Mouse (Mus musculus) olfactory bulb, adult 2 months (tissue): ENCODE results near the gene Vps72. TPM values are rescaled to one million over a fixed set of nuclear protein-coding genes. Genes with fewer than 3 reads are reported as not detected.
A peak's percentile ranks its signal among the peaks of the same experiment; 100 is the strongest.

Experiments
- H3K27ac ChIP-seq: fragments of 200-500 bp; 2 replicates; pipeline ENCODE4 v1.5.1; 2012; ENCODE audit warnings: low read depth, low read length; ENCODE audit not compliant: insufficient read depth
- H3K4me1 ChIP-seq: fragments of 200-500 bp; 2 replicates; pipeline ENCODE4 v1.6.1; 2012; ENCODE audit warnings: low read length; ENCODE audit not compliant: control insufficient read depth, insufficient read depth
- H3K4me3 ChIP-seq: fragments of 200-500 bp; 2 replicates; pipeline ENCODE4 v1.5.1; 2012; ENCODE audit warnings: mild to moderate bottlenecking, low read depth, low read length, moderate library complexity; ENCODE audit not compliant: insufficient read depth
- CTCF ChIP-seq: fragments of 200-500 bp; IDR thresholded peaks from 2 replicates; pipeline ENCODE4 v1.5.1; 2012; ENCODE audit warnings: low read depth, mild to moderate bottlenecking, low read length, moderate library complexity; ENCODE audit not compliant: insufficient read depth
- POLR2A ChIP-seq: fragments of 200-500 bp; IDR thresholded peaks from 2 replicates; pipeline ENCODE4 v1.6.1; 2012; ENCODE audit warnings: mild to moderate bottlenecking, low read depth, low read length, moderate library complexity; ENCODE audit not compliant: insufficient read depth
- WGBS: fragments of 180-500 bp; shearing (Covaris S2); methylation state at CpG from one replicate; pipeline ENCODE4 v1.1.7; 2018; 5-methylcytosine and 5-hydroxymethylcytosine counted together
- polyA plus RNA-seq: library from polyadenylated mRNA; stranded (reverse); fragments of >200 nt; gene quantifications from 2 replicates; pipeline ENCODE4 v1.2.4, GENCODE M21; 2012; ENCODE audit warnings: low replicate concordance; ENCODE audit not compliant: missing spikeins, insufficient read depth, insufficient read length

Vps72 gene
- polyA plus RNA-seq, 1 experiment: not detected

DNA sequence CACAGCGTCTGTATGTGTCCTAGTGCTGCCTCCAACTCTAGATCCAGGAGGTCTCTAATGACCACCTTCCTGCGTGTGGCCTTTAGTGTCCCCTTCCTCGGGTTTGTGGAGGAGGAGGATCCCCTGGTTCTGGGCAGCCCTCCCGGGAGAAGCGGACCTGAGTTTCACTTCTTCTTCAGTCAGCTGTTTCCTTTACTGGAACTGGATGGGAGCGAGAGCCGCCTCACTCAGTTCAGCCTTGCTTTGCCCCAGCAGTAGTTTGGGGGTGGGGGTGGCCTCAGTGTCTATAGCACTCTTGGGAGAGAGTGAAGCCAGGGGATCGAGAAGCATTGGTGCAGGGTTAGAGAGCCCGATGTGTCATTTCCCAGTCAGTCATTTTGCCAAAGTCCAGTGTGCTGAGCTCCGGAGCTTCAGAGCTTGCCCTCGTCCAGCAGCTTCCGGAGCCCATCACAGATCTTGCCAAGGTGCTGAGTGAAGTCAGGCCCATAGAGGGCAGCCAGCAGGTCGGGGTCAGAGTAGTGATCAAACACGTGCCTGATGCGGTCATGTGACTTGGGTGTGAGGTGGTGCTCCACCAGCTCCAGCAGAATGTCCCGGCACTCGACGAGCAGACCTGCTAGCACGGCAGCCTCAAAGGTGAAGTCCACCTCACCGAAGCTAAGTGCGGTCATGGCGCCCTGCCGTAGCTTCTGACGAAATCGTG is 28.9 kb downstream of the Vps72 start:
- Histone ChIP-seq H3K4me3 (no peak overlapping the region), H3K4me1 (no peaks in the 10 kb centered on the region), H3K27ac (no peak overlapping the region)
- TF ChIP-seq POLR2A (no peak), CTCF (no peak)
- 80% methylated on average over 25 of the region's 25 CpGs for WGBS

- no peak overlapping the region for H3K4me3 ChIP-seq
- H3K27ac ChIP-seq: no peak overlapping the region
- WGBS: 68% methylated on average over 18 of the region's 18 CpGs
- H3K4me1 ChIP-seq: no peaks in the 10 kb centered on the region
- TF ChIP-seq CTCF: no peak
- no peak for TF ChIP-seq POLR2A
Measured at GRCm38 (mm10) chr3:95140289-95140595, 29.4 kb downstream of the Vps72 start.

GRCm38 (mm10) chr3:95140795-95141194 is 30.0 kb downstream of the Vps72 start:
- 91% methylated on average over 6 of the region's 6 CpGs for WGBS
- TF ChIP-seq POLR2A: no peak
- TF ChIP-seq CTCF: no peak
- H3K4me1 ChIP-seq: no peaks in the 10 kb centered on the region
- no peak overlapping the region for H3K4me3 ChIP-seq
- H3K27ac ChIP-seq: no peak overlapping the region

DNA sequence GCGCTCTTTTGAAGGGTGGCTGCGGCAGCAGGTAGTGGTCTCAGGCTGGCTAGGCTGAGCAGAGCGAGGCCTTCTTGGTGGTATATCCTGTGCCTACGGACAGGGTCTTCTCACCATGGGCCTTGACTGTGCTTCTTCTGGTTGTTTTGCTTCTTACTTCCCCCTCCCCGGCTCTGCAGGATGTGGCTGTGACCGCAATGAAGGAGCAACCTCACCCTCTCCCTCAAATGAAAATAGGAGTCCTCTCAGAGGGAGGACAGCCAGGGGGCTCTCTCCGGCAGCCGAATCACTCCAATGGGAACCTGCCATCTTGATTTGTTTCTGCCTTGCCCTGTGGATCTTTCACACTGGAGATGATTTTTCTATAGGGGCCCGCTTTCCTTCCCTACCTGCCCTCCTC is 30.7 kb downstream of the Vps72 start:
- 92% methylated on average over 9 of the region's 9 CpGs for WGBS
- no peak overlapping the region for H3K4me3 ChIP-seq
- TF ChIP-seq CTCF: no peak
- no peak for TF ChIP-seq POLR2A

DNA sequence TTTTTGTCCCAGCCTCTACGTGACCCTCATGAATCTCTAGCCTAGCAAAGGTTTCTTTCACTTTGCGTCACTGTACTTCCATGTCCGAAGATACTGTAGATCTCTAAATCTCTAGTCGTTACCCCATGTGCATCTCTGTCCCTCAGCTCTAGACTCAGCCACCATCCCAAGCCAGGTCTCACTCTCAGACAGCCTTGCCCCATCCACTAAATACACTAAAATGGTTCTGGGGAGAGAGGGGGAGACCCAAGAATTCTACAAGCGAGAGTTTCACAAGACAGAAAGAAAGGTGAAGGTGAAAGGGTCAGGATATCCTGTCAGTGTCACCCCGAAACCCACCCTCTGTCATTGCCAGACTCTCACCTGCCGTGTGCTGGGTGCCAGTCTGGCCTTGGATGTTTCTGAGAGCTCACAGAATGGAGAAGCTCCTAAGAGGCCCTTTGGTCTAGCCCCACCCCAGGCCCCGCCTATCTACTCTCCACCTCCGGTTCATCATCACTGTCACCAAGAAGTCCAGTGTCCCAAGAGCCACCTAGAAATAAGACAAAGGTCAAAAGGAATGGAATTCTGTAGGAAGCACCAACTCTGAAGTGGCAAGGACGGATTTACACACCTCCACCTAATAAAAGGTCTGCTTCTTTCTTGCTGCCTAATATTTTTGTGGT is 31.3 kb downstream of the Vps72 start, which contains the start of gene Tnfaip8l2:
Tnfaip8l2 (minus strand) TSS at position 409 of the 665 bp plus-strand sequence.
- Histone ChIP-seq H3K4me3 (no peak within 1 kb of the TSS), H3K4me1 (no peaks in the 10 kb centered on the region), H3K27ac (no peak within 1 kb of the TSS)
- WGBS: 86% methylated on average over 10 of the region's 10 CpGs
- TF ChIP-seq CTCF (no peak), POLR2A (no peak)

More for the DNA sequence above, 30.7 kb downstream of the Vps72 start:
- Histone ChIP-seq H3K4me1 (no peaks in the 10 kb centered on the region), H3K27ac (no peak overlapping the region)

DNA sequence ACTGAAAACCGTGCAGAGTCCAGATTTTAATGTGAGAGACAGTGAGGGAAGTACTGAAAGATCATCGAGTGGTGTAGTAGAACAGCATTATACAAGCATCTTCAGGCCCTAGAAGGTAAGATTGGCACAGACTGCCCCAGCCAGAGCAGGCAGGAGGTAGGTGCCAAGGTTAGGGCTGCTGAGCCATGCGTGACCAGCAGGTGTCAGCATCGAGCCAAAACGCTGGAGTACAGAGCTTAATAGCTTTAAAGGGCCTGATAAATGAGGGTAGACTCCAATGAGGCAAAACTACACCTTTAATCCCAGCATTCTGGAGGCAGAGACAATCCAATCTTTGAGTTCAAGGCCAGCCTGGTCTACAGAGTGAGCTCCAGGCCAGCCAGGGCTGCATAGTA is 31.8 kb downstream of the Vps72 start:
- H3K4me1 ChIP-seq: no peaks in the 10 kb centered on the region
- 8% methylated on average over 5 of the region's 5 CpGs for whole genome bisulfite sequencing
- H3K27ac ChIP-seq: no peak overlapping the region
- H3K4me3 ChIP-seq: no peak overlapping the region
- TF ChIP-seq CTCF: peak; percentile 83
- TF ChIP-seq POLR2A: no peak

DNA sequence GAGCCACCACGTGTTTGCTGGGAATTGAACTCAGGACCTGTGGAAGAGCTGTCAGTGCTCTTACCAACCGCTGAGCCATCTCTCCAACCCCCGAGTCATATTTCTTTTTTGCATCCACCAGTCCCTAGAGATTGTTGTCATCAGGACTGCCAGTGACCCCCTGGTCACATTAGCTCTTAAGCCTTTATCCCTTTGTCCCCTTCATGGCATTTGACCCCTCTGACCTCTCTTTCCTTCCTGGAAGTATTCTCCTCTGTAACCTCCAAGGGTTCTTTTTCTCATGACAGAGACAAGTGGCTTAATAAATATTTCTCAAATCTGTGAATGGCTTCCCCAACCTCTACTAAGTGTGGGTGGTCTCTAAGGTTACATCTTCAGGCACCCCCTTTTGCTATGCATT is 37.1 kb downstream of the Vps72 start:
- TF ChIP-seq POLR2A (no peak), CTCF (no peak)
- WGBS: 77% methylated on average over 3 of the region's 3 CpGs

GRCm38 (mm10) chr3:95153874-95154273 is 43.1 kb downstream of the Vps72 start:
- TF ChIP-seq CTCF (no peak), POLR2A (no peak)
- H3K4me1 ChIP-seq: no peaks in the 10 kb centered on the region
- no peak overlapping the region for H3K27ac ChIP-seq
- 40% methylated on average over 4 of the region's 4 CpGs for WGBS
- no peak overlapping the region for H3K4me3 ChIP-seq

More for the DNA sequence above, 37.1 kb downstream of the Vps72 start:
- H3K4me1 ChIP-seq: no peaks in the 10 kb centered on the region
- H3K4me3 ChIP-seq: no peak overlapping the region
- no peak overlapping the region for H3K27ac ChIP-seq

- H3K27ac ChIP-seq: no peak overlapping the region
- peak overlapping the region; percentile 84 for H3K4me3 ChIP-seq
- H3K4me1 ChIP-seq: peaks cover 29% of the 10 kb centered on the region
- 35% methylated on average over 8 of the region's 8 CpGs for WGBS
- TF ChIP-seq CTCF (no peak), POLR2A (no peak)
Measured at GRCm38 (mm10) chr3:95159511-95159986, 48.7 kb downstream of the Vps72 start.
